Mouse (Mus musculus) cortical plate, adult 2 months (tissue): ENCODE data around the gene Epc2. TPM values are rescaled to one million over a fixed set of nuclear protein-coding genes. Genes with fewer than 3 reads are reported as not detected.
"Not testable (repeated sequence)": the region's sequence is repeated elsewhere in the genome, so short reads cannot be mapped to it uniquely, and the experiment has no call there.

ENCODE experiments used
- H3K27ac ChIP-seq: fragments of 200-500 bp; 2 replicates; pipeline ENCODE4 v1.5.1; 2012; ENCODE audit warnings: low read length, control low read depth, inconsistent platforms; ENCODE audit not compliant: insufficient read depth
- H3K4me1 ChIP-seq: fragments of 200-500 bp; 2 replicates; pipeline ENCODE4 v1.6.1; 2011; ENCODE audit warnings: low read length; ENCODE audit not compliant: control insufficient read depth, insufficient read depth
- H3K4me3 ChIP-seq: fragments of 200-500 bp; 2 replicates; pipeline ENCODE4 v1.5.1; 2011; ENCODE audit warnings: mild to moderate bottlenecking, low read length, control low read depth; ENCODE audit not compliant: insufficient read depth
- CTCF ChIP-seq: fragments of 200-500 bp; IDR thresholded peaks from 2 replicates; pipeline ENCODE4 v1.5.1; 2011; ENCODE audit warnings: mild to moderate bottlenecking, control low read depth, low read length; ENCODE audit not compliant: insufficient read depth; ENCODE audit errors: extremely low read depth
- POLR2A ChIP-seq: fragments of 200-500 bp; IDR thresholded peaks from 2 replicates; pipeline ENCODE4 v1.6.1; 2011; ENCODE audit warnings: mild to moderate bottlenecking, low read length, control low read depth; ENCODE audit not compliant: insufficient read depth; ENCODE audit errors: extremely low read depth
- polyA plus RNA-seq: library from polyadenylated mRNA; depleted of rRNA; stranded (reverse); fragments of >200 nt; gene quantifications from 2 replicates; pipeline ENCODE4 v1.2.3, GENCODE M21; 2012

Epc2 gene
- polyA plus RNA-seq, 1 experiment = 24.3 TPM

GRCm38 (mm10) chr2:49471188-49471587, 19.9 kb downstream of the Epc2 start:
- Histone ChIP-seq H3K4me3 (no peak overlapping the region), H3K27ac (no peak overlapping the region), H3K4me1 (peaks cover 4% of the 10 kb centered on the region)
- no peak for TF ChIP-seq CTCF
- TF ChIP-seq POLR2A = no peak

- Histone ChIP-seq H3K27ac (no peak overlapping the region), H3K4me1 (peaks cover 4% of the 10 kb centered on the region), H3K4me3 (no peak overlapping the region)
- TF ChIP-seq POLR2A (no peak), CTCF (no peak)
Observed at GRCm38 (mm10) chr2:49471641-49472355, 20.5 kb downstream of the Epc2 start.

- no peak for TF ChIP-seq CTCF
- TF ChIP-seq POLR2A = no peak
- no peak overlapping the region for H3K4me3 ChIP-seq
Observed at GRCm38 (mm10) chr2:49472443-49472842, 21.2 kb downstream of the Epc2 start.

GRCm38 (mm10) chr2:49482146-49482545, 30.9 kb downstream of the Epc2 start:
- Histone ChIP-seq H3K27ac (no peak overlapping the region), H3K4me3 (no peak overlapping the region), H3K4me1 (no peaks in the 10 kb centered on the region; the same call in 1 of the 2 replicates)
- no peak for TF ChIP-seq POLR2A

More at GRCm38 (mm10) chr2:49472443-49472842, 21.2 kb downstream of the Epc2 start:
- Histone ChIP-seq H3K27ac (no peak overlapping the region), H3K4me1 (peaks cover 4% of the 10 kb centered on the region)

GRCm38 (mm10) chr2:49483382-49483781, 32.1 kb downstream of the Epc2 start:
- H3K4me3 ChIP-seq = no peak overlapping the region
- H3K27ac ChIP-seq = no peak overlapping the region
- no peaks in the 10 kb centered on the region; the same call in 1 of the 2 replicates for H3K4me1 ChIP-seq
- TF ChIP-seq CTCF (no peak), POLR2A (no peak)

GRCm38 (mm10) chr2:49501435-49501834, 50.1 kb downstream of the Epc2 start:
- Histone ChIP-seq H3K4me1 (no peaks in the 10 kb centered on the region; the same call in 1 of the 2 replicates), H3K27ac (no peak overlapping the region), H3K4me3 (no peak overlapping the region)
- no peak for TF ChIP-seq CTCF
- no peak for TF ChIP-seq POLR2A

GRCm38 (mm10) chr2:49503596-49503995, 52.3 kb downstream of the Epc2 start:
- H3K27ac ChIP-seq = no peak overlapping the region
- H3K4me1 ChIP-seq = no peaks in the 10 kb centered on the region; the same call in 1 of the 2 replicates
- no peak overlapping the region for H3K4me3 ChIP-seq
- TF ChIP-seq CTCF (no peak), POLR2A (no peak)

- not testable (repeated sequence) for H3K4me3 ChIP-seq, H3K27ac ChIP-seq, H3K4me1 ChIP-seq
Observed at GRCm38 (mm10) chr2:49505151-49505550, 53.9 kb downstream of the Epc2 start.

GRCm38 (mm10) chr2:49510832-49511231, 59.5 kb downstream of the Epc2 start:
- no peak for TF ChIP-seq CTCF
- TF ChIP-seq POLR2A = no peak
- Histone ChIP-seq H3K27ac (no peak overlapping the region), H3K4me1 (peaks cover 3% of the 10 kb centered on the region; the same call in 1 of the 2 replicates), H3K4me3 (no peak overlapping the region)

GRCm38 (mm10) chr2:49516011-49516410, 64.7 kb downstream of the Epc2 start:
- H3K4me1 ChIP-seq = peaks cover 9% of the 10 kb centered on the region
- TF ChIP-seq CTCF (no peak), POLR2A (no peak)
- no peak overlapping the region for H3K4me3 ChIP-seq
- no peak overlapping the region for H3K27ac ChIP-seq
